Mouse (Mus musculus): ENCODE results near the gene Atp6v0d1. TPM values are rescaled to one million over a fixed set of nuclear protein-coding genes. Genes with fewer than 3 reads are reported as not detected.
"Not testable (repeated sequence)": the region's sequence is repeated elsewhere in the genome, so short reads cannot be mapped to it uniquely, and the experiment has no call there.

The Atp6v0d1 gene
- polyA plus RNA-seq (2012; rRNA removed), result 144 and 148 TPM in 2 replicates

GRCm38 (mm10) chr8:105565952-105566702 is at the start of gene Atp6v0d1:
TSS of gene Atp6v0d1 (minus strand) at chr8:105566047.
- DNase-seq (ENCODE audit: low spot score), result peak; percentile 96

- DNase-seq (ENCODE audit: low spot score), result peak; percentile 41
These were observed 48.1 kb upstream of the Atp6v0d1 start for GRCm38 (mm10) chr8:105613830-105614511.

DNA sequence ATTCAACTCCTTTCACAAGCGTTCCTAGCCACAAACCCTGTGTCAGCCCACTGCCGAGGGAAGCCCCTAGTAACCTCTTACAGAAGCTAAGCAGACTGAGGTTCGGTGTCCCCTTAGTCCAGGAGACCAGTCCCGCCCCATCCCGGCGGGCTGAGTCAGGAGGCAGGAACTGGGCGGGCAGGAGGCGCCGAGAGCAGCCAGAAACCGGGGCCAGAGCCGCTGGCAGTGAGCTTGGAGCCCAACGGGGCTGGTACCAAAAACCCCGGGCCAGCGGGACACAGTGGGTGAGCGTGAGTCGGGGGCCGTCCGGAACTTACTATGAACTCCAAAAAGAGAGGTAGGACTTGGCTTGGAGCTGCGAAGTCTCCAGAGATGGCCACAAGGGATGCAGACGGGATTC is 47.2 kb upstream of the Atp6v0d1 start:
- DNase-seq (ENCODE audit: low spot score), result peak; percentile 62

DNA sequence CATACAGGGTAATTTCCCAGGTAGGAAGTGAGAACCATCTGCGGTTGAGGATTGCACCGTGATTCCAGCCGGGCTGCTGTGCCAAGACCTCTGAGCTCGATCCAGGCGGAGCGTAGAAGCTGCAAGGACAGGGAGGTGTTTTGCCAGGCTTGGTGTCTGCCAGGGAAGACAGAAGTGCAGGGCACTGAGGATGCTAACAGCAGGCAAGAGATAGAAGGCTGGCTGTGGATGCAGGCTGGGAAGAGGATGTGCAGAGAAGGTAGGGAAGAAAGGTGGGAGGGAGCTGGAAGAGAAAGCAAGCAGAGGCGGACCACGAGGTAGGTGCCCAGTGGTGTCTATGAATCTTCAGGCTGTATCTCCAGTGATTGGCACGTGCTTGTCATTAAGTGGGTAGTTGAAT is 46.0 kb upstream of the Atp6v0d1 start:
- DNase-seq (ENCODE audit: low spot score), result no peak

DNA sequence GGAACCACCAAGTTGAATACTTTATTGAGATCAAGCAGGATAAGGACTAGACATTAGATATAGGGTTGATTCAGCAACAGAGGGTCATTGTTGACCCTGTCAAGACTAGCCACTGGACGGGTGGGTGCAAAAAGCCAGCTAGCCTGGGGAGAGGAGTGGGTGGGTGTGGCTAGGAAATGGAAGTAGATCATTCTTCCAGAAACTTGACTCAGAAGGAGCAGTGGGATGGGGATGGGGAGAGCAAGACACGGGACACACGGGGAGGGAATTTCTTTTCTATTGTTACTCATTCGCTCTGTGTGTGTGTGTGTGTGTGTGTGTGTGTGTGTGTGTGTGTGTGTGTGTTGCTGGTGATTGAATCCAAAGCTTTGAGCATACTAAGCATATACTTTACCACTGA is 43.9 kb upstream of the Atp6v0d1 start:
- DNase-seq (ENCODE audit: low spot score), result no peak

DNA sequence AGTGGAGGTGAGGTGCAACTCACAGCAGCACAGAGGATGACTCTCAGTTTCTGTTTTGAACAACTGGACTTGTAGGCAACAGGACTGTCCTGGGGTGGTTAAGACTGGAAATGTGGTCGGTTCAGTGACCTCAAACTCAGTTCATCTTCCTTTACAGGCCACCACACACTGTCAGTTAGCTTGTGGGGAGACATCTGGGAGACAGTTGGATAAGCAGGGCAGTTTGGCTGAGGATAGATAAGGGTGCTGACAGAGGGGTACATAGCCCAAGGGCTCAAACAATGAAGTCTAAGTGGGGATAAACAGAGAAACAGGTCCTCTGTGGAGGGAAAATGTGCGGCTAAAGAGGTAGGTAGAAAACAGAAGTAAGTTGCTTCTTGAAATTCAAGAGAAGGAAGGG is 43.5 kb upstream of the Atp6v0d1 start:
- DNase-seq (ENCODE audit: low spot score), result no peak

DNA sequence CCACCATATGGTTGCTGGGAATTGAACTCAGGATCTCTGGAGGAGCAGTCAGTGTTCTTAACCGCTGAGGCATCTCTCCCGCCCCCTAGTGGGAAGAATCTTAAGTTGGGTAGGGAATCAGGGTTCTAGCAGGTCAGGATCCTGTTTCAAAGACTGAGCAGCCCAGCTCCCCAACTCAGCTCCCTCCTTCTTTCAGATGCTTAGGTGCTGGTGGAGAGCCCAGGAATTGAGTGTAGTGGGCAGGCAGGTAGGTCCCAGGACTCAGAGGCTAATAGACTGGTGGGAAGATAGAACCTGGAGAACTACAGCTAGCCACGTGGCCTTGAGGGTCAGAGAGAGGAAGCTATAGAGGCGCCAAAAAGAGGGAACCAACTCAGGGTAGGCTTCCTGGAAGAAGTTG is 41.8 kb upstream of the Atp6v0d1 start:
- no peak for DNase-seq (ENCODE audit: low spot score)

- DNase-seq (ENCODE audit: low spot score), result no peak
These were observed 41.2 kb upstream of the Atp6v0d1 start for GRCm38 (mm10) chr8:105607062-105607461.

- peak; percentile 64 for DNase-seq (ENCODE audit: low spot score)
These were observed 40.6 kb upstream of the Atp6v0d1 start for GRCm38 (mm10) chr8:105606189-105607023.

DNA sequence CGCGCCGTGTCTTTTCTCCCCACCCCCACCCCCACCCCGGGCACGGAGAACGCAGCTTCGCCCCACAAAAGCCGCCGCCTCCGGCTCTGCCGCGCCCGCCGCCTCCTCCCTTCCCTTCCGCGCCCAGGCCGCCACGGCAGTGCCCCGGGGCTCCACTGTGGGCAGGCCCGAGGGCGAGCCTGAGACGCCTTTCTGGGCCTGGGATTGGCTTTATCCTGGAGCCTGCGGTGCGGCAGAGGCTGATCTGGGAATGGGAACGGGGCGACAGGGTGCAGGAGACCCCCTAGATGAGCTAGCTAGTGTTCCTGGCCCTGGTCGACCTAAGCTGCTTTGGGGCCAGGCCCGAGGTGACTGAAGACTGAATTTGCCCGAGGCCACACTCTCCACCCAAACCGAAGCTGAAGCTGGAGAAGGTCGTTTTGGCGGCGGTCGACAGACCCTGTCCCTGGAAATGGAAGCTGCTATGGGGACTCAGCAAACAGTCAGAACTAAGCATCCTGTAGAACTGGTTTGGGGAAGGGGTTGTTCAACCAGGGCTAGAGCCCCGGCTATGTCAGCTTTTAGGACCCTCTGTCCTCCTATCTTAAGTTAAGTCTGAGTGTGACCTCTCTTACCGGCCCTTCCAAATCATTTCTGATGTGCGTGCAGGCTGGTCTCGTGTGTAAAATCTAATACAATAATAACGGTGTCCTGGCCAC is 39.8 kb upstream of the Atp6v0d1 start:
- DNase-seq (ENCODE audit: low spot score), result peak; percentile 62

DNA sequence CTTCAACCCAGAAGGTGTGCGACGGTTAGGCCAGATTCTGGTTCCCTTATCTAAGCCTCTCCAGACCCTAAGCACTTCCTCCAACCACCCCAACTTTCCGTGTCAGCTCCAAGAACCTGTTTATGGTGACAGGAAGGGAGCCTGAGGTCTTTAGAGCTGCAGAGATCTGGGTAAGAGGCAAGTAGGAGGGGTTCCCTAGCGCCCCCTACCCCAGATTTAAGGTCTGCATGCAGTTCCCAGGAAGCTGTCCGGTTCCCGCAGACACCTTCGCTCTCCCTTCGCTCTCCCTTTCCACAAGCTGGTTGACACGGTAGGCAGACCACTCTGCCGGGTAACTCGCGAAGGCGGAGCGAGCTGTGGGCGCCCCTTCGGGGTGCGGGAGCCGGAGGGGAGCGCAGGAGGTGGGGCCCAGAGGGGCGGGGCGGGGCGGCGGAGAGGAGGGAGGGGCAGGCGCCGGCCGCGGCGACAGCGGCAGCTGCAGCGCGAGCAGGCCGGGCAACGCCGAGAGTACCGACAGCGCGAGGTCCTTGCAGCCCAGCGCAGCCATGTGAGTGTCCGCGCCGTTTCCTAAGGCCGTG is 39.0 kb upstream of the Atp6v0d1 start, which contains the start of gene Ripor1:
Gene Ripor1, plus strand, starts transcription at position 452 of the 578 bp plus-strand sequence.
- peak; percentile 67 for DNase-seq (ENCODE audit: low spot score)

- not testable (repeated sequence) for DNase-seq (ENCODE audit: low spot score)
These were observed 36.7 kb upstream of the Atp6v0d1 start for GRCm38 (mm10) chr8:105602540-105602939.

GRCm38 (mm10) chr8:105601301-105601700 is 35.5 kb upstream of the Atp6v0d1 start:
- no peak for DNase-seq (ENCODE audit: low spot score)

DNA sequence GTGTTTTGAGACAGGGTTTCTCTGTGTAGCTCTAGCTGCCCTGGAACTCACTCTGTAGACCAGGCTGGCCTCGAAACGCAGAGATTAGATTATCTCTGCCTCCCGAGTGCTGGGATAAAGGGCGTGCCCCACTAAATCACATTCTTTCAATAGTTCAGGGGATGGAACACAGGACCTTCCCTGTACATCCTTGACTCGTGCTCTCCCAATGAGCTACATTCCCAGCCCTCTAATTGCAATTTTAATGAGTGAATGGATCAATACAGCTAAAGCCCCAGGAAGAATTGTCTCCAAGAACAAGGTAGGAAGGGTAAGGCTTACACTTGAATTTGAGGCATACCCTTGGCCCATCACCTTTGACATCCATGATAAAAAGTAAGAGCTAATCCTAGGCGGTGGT is 32.9 kb upstream of the Atp6v0d1 start:
- no peak for DNase-seq (ENCODE audit: low spot score)

- peak; percentile 43 for DNase-seq (ENCODE audit: low spot score)
These were observed 30.7 kb upstream of the Atp6v0d1 start for GRCm38 (mm10) chr8:105596362-105597034.

- DNase-seq (ENCODE audit: low spot score), result no peak
These were observed 28.8 kb upstream of the Atp6v0d1 start for GRCm38 (mm10) chr8:105594451-105595242.

DNA sequence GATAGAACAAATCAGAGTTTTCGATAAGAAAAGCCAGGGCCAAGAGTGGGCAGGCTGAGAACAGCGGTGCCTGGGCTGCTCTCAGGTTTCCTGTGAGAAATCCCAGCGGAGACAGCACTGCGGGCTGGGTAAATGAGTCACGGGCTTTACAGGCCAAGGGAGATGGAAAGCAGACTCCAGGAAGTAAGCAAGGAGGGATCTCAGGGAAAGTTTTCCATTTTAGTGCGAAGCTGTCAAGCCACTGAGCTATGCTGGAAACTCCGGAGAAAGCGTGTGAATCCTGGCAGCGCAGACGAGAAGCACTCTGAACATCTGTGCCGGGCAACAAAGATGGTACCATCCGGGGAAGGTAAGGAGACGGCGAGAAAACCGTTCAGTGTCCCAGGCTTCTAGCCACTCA is 28.0 kb upstream of the Atp6v0d1 start:
- DNase-seq (ENCODE audit: low spot score), result peak; percentile 24

GRCm38 (mm10) chr8:105592431-105592830 is 26.6 kb upstream of the Atp6v0d1 start:
- DNase-seq (ENCODE audit: low spot score), result no peak

GRCm38 (mm10) chr8:105579719-105580118 is 13.9 kb upstream of the Atp6v0d1 start:
- DNase-seq (ENCODE audit: low spot score), result no peak

DNA sequence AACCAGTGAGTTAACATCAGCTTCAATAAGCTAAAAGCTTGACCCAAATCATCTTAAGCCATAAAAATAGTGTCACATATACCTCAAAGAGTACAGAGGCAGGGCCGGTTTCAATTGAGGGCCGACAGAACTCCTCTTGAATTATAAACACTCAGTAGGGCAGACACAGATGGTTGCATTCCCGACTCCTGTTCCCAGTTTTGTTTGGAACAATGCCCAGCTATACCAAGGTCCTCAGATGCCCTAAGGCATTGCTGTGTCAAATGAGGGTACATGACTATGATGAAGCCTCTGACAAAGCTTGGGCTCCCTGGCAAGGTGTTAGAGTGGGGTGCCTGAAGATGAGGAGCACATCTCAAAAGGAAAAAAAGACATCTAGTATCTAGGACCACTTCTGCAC is 9.7 kb upstream of the Atp6v0d1 start:
- DNase-seq (ENCODE audit: low spot score), result no peak

All from urinary bladder, adult 2 months (tissue).